Mouse (Mus musculus): ENCODE measurements around the gene Fbxl18.

DNA sequence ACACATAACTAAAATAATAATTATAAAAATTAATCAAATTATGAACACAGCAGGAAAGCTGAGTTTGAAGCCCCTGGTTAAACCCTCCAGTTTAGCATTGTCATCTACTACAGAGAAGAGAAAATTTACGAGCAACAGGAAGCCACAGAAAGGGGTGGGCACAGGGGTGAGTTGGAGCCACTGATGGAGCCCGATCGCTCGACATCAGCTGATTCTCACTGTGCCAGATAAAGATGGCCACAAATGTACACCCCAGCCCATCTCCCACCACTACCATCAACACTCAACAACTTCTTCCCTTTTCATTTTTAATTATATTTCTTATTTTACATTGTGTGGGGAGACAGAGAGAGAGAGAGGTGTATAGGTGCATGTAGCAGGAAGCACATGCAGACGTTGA is 1.5 kb upstream of the Fbxl18 start:
- TF ChIP-seq CTCF (IDR thresholded peaks at IDR 0.05; ENCODE audit: control insufficient read depth, insufficient read depth, insufficient replicate concordance, low read depth, low read length) (no peak), POLR2A (IDR thresholded peaks at IDR 0.05; ENCODE audit: control insufficient read depth, low read depth, low read length) (no peak)
